Mouse (Mus musculus) brain, embryonic 18.5 days (tissue): ENCODE results near the gene Shank2.

Experiments used
- DNase-seq: peaks from one replicate; pipeline ENCODE4 v3.0.0-alpha.2; 2012; ENCODE audit warnings: low read depth, low spot score

Gene Shank2

DNA sequence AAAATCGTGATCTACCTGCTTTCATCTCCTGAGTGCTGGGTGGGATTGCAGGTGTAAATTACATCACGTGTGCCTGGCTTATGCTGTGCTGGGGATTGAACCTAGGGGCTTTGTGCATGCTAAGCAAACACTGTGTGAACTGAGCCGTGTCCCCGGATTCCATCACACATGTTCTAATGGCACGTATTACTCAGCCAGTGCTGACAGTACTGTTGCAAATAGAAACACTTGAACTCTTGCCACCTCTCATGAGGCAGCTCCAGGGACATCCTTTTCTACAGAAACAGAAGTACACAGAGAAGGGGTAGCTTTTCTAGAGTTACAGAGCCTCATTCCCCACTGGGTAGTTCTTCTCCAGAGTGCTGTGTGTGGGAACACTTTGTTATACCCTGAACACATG, 168.5 kb downstream of the Shank2 start:
- DNase-seq: no peak

GRCm38 (mm10) chr7:144170686-144171085, 169.0 kb downstream of the Shank2 start:
- DNase-seq: no peak

- DNase-seq: no peak
These were observed 172.1 kb downstream of the Shank2 start for GRCm38 (mm10) chr7:144173869-144174268.

DNA sequence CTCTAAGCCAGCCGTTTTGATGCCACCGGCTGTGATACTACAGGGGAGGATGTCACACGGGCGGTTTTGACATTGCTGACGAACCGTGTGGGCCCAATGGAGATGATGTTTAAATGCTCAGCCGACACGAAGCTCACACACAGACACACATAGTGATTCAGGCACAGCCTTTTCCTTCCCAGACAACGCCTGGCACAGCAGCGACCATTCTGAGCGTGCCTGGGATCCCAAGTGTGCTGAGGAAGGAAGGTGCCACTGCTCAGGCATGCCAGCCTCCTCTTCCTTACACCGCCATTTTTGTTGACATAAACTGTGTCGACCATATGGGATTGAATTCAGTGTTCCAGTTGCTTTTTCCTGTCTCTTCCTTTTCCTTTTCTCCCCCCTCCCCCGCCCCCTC, 172.6 kb downstream of the Shank2 start:
- no peak for DNase-seq

- DNase-seq: no peak
These were observed 173.3 kb downstream of the Shank2 start for GRCm38 (mm10) chr7:144175025-144175424.

DNA sequence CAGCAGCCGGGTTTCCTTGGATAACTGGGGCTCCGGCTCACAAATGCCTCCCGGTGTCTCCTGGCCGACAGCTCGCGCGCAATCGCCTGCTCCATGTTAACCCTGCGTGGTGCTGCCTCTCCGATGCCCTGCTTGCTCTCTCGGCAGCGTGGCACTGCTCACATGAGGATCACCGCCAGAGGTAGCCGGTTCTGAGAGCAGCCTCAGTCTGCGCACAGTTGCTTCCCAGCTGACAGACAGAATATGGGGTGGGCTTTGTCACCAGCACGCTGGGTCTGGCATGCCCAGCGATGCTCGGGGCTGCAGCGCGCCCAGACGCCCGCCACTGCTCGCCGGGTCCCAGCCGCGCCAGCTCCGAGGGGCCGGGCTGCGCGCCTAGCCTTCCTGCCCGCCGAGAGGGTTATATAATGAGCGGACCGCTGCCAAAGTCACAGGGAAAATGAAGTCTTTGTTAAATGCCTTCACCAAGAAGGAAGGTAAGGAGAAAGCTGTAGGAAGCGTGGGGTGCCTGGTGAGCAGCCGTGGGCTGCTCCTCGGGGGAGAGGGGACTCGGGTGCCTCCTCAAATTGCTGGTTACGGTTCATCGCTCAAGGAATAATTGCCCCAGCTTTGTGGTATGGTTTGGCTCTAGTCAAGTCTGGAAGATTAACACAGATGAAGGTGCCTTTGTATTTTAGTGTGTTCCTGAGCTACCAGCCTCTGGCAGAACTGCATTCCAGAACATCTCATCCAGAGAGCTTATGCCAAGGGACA, 173.9 kb downstream of the Shank2 start:
- DNase-seq: no peak

- no peak for DNase-seq
These were observed 174.6 kb downstream of the Shank2 start for GRCm38 (mm10) chr7:144176234-144176730.

- DNase-seq: no peak
These were observed 177.7 kb downstream of the Shank2 start for GRCm38 (mm10) chr7:144179436-144179835.

DNA sequence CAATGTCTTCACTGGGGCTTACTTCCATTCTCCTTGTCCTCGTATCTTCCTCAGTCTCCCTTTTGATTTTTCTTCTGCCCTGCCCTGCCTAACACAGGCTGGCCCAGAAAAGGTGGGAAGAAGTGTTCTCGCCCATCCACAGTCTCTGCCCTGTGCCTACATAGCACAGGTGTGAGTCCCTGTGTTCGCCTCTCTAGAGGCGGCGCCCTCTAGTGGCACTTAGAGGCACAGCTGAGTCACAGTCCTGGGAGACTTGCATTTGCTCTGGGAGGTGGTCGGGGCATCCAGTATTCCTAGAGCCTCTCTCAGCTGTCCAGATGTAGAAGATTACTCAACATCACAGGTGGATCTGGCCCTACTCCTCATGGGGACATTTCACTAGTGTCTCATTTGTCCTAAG, 179.2 kb downstream of the Shank2 start:
- no peak for DNase-seq

DNA sequence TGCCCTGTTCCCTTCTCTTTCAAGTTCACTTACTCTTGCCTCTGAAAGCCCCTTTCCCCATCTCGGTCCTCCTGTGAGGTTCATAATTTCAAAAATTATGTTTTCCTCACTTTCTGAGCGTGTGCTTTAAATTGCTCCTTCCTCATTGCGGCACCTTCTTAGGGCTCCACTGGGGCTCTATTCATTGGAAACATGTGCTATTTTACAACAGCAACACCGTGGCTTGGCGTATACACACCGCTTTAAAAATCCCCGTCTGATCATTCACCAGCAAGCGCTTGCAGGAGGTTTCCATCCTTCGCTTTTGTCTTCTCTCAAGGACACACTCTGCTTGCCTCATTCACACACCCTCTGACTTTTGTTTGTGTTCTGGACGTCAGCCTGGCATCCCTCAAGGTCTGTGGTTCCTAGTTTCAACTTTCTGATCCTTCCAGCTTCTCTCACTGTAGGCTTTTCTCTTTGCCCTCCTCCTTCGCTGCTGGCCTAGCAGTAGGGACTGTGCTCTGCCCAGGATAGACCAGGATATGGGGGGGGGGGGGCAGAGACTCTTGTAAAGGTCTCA, 186.2 kb downstream of the Shank2 start:
- no peak for DNase-seq

GRCm38 (mm10) chr7:144189446-144189845, 187.7 kb downstream of the Shank2 start:
- DNase-seq: no peak

DNA sequence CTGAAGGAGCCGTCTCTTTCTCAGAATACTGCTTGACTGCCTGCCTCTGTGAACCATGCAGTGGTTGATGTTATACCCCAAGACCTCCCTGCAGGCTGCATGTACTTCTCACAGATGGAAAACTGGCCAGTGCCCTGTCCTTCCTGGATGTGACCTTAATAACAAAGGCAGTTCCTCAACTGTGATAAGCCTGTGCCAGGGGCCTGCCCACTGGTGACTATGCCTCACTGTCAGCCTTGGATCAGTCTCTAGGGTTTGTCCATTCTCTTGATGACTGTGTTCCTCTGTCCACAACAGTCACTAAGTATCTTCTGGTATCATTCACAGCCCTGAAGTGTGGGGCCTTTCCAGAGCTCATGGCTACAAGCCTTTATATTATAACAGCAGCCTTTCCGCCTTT, 196.8 kb downstream of the Shank2 start:
- no peak for DNase-seq

GRCm38 (mm10) chr7:144202017-144202682, 200.4 kb downstream of the Shank2 start:
- no peak for DNase-seq

DNA sequence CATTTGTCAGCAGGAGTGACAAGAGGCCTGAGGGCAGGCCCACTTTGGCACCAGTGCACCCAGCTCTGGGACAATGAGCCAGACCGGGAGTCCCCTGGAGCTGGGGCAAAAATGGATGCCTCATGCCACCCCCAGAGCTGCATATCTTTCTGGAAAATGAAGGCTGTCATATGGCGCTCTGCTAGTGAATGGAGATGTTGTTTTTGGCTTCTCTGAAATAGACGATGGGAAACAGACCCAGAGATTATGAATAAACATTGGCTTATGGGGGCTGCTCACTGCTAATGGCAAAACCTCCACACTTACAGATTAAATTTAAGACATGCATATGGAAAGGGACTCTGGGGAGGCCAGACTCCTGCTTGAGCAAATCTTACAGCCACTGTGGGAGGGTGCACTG, 202.6 kb downstream of the Shank2 start:
- DNase-seq: no peak

DNA sequence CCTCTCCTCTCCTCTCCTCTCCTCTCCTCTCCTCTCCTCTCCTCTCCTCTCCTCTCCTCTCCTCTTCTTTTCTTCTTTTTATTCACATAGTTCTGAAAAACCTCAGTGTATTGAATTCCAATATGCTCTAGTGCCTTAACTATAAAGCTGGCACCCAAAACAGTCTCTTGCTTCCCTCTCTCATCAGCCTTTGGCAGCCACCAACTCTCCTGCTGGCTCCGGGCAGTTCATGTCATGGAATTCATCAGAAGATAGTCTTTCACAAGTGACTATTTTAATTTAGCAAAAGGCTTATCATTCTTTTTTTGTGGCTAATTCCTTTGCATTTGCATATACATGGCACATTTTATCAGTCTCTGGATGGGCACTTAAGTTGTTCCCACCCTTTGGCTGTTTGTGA, 203.4 kb downstream of the Shank2 start:
- no peak for DNase-seq

DNA sequence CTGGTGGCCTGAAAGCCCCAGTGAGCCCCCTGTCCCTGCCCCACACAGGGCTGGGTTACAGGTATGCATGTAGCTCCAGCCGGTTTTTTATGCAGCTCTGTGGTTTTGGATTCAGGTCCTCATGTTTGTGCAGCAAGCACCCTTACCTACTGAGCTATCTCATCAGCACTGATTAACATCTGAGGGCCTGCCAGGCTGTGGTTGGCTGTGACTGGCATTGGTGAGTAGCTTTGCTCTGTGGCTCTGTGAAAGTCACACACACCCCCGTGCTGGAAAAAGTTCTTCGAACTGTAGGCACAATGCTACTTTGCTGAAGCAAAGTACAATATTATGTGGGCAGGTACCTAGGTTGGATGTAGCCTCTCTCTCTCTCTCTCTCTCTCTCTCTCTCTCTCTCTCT, 204.1 kb downstream of the Shank2 start:
- no peak for DNase-seq

GRCm38 (mm10) chr7:144206254-144206653, 204.5 kb downstream of the Shank2 start:
- no peak for DNase-seq

- no peak for DNase-seq
These were observed 205.4 kb downstream of the Shank2 start for GRCm38 (mm10) chr7:144207100-144207499.

DNA sequence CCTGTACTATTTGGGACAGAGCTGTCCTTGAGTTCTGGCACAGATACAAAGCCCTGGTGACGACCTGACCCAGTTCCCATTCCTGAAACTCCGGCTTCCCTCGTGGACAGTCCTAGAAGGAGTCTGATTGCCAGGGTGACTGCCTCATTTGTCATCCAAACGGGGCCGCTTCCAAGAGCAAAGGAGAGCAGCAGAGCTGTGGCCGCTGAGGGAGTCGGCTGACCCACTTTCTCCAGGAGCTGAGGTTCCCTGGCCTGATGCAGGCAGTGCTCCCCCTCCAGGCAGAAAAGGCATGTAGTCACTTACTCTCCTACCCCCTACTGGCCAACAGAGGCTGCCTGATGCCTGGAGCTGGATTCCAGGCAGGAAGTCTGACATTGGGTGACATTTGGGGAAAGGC, 206.1 kb downstream of the Shank2 start:
- DNase-seq: no peak

DNA sequence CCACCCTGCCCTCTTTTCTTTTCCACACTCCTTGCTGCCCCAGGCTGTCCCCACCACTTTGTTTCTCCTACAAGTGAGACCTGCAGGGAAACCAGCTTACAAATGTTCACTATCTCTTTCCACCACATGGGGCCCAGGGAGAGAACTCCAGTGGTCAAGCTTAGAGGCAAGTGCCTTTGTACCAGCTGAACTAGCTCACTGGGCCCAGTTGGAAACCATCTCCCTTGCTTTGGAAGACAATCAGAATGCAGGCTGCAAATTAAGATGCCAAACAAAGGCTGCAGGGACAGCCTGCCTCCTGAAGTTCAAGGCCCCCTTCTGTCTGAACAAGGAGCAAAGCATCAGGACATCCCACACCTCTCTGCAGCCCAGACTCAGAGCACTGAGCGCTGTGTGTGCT, 206.9 kb downstream of the Shank2 start:
- DNase-seq: no peak

DNA sequence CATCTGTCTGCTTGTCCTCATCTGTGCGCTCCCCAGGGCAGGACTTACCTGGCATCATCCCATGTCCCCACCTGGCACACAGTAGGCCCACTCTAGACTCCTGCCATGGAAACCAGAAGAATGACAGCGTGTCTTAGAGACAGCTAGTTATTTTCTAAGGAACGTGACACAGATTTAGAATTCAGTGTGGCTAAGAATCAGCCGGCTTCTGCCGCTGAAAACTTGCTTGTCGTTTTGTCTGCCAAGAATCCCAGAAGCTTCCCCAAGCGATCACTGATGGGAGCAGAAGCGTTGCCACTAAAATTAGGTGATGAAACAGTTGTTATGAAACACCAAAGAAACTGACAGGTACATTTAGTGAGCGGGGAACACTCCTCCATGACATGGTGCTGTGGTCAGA, 208.8 kb downstream of the Shank2 start:
- DNase-seq: no peak

DNA sequence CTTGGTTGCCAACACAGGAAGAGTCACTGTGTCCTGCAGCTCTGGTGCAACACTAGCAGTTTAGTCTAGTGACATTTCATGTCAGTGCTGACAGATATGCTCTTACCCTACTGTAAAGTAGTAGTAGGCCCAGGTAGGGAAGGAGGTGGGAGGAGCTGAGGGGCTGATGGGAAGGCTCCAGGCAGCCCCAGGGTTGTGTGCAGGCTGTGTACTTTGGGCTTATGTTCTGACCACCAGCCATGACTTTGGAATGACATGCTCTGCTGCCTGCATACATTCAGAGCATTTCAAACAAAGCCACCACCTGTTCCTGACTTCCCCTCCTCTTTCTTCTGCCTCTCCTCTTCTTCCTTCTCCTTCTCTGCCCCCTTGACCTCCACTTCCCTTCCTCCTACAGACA, 211.0 kb downstream of the Shank2 start:
- no peak for DNase-seq

DNA sequence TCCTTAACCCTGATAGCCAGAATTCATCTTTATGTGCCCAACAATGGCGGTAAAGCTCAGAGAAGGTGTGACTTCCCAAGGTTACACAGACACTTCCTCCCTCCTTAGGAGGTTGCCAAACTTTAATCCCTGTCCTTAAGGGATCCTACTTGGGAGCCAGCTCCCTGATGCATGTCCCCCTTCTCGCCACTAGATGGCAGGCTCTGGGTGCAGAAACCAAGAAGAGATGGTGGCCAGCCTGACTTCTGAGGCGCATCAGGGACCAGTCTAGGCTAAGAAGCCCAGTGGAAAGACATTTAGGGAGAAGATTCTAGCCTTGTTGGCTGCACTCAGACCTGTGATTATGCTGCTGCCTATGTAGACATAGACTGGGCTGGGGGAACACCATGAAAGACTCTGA, 215.5 kb downstream of the Shank2 start:
- DNase-seq: no peak
